Mouse (Mus musculus): ENCODE data around the gene Zkscan6. TPM values are rescaled to one million over a fixed set of nuclear protein-coding genes. Genes with fewer than 3 reads are reported as not detected.

The Zkscan6 gene
- polyA plus RNA-seq, 1 experiment from 2014 or later, result 19.6 TPM

Other genes with a start within 250 kb of the Zkscan6 start
- gene Map2k4, start 18.9 kb upstream of the Zkscan6 start, polyA plus RNA-seq (2015; fragmentation: Nextera tagmentation; extraction: Ambion mirVana), result 80.9 and 93.9 TPM in 2 replicates

All from neural tube, embryonic 13.5 days (tissue).